Mouse (Mus musculus) testis, adult 2 months (tissue): ENCODE measurements around the gene L3mbtl4. TPM values are rescaled to one million over a fixed set of nuclear protein-coding genes. Genes with fewer than 3 reads are reported as not detected.
"Not testable (repeated sequence)": the region's sequence is repeated elsewhere in the genome, so short reads cannot be mapped to it uniquely, and the experiment has no call there.

Experiments used
- H3K27ac ChIP-seq: fragments of 200-500 bp; 2 replicates; pipeline ENCODE4 v1.5.1; 2012; ENCODE audit warnings: low read depth, low read length; ENCODE audit not compliant: control insufficient read depth, insufficient read depth
- H3K27me3 ChIP-seq: fragments of 200-500 bp; 2 replicates; pipeline ENCODE4 v1.6.1; 2012; ENCODE audit warnings: mild to moderate bottlenecking, low read length, moderate library complexity; ENCODE audit not compliant: control insufficient read depth, insufficient read depth
- H3K36me3 ChIP-seq: fragments of 200-500 bp; 2 replicates; pipeline ENCODE4 v1.6.1; 2012; ENCODE audit warnings: mild to moderate bottlenecking, low read length; ENCODE audit not compliant: control insufficient read depth, insufficient read depth
- H3K4me1 ChIP-seq: fragments of 200-500 bp; 2 replicates; pipeline ENCODE4 v1.6.1; 2012; ENCODE audit warnings: low read length; ENCODE audit not compliant: control insufficient read depth, insufficient read depth
- H3K4me3 ChIP-seq: fragments of 200-500 bp; 2 replicates; pipeline ENCODE4 v1.5.1; 2012; ENCODE audit warnings: low read depth, mild to moderate bottlenecking, low read length, moderate library complexity, mixed read lengths; ENCODE audit not compliant: control insufficient read depth
- CTCF ChIP-seq: fragments of 200-500 bp; IDR thresholded peaks from 2 replicates; pipeline ENCODE4 v1.5.1; 2012; ENCODE audit warnings: low read depth, mild to moderate bottlenecking, inconsistent platforms, low read length, moderate library complexity; ENCODE audit not compliant: control insufficient read depth, insufficient read depth, insufficient replicate concordance
- POLR2A ChIP-seq: fragments of 200-500 bp; IDR thresholded peaks from 2 replicates; pipeline ENCODE4 v1.6.1; 2012; ENCODE audit warnings: low read depth, mild to moderate bottlenecking, inconsistent platforms, low read length, moderate library complexity; ENCODE audit not compliant: control insufficient read depth
- polyA plus RNA-seq: library from polyadenylated mRNA; depleted of rRNA; stranded (reverse); fragments of >200 nt; gene quantifications from 2 replicates; pipeline ENCODE4 v1.2.3, GENCODE M21; 2012

L3mbtl4 gene
- polyA plus RNA-seq, 1 experiment: 9.3 TPM

DNA sequence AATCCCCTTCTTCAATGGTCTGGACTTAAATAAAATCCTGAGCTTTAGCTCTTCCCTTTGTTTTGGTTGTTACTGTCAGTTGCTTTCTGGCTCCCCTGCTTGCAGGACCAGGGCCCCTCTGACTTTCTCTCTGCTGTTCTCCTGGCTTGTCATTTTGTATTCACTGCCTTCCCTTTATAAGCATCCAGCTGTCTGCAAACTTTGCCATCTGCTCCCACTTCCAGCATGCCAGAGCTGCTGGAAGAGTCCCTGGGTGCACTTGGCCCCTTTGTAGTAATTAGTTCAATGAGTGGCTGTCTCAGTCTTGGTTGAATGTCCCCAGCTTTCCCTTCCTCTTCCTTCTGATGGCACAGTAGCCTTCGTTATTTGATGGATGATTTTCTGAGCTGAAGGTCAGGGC, 132.4 kb downstream of the L3mbtl4 start:
- Histone ChIP-seq H3K27me3 (no peaks in the 10 kb centered on the region), H3K4me1 (no peaks in the 10 kb centered on the region), H3K4me3 (no peak overlapping the region), H3K27ac (no peak overlapping the region), H3K36me3 (no peaks in the 10 kb centered on the region)
- TF ChIP-seq POLR2A (no peak), CTCF (no peak)

GRCm38 (mm10) chr17:68407121-68407520, 133.5 kb downstream of the L3mbtl4 start:
- H3K27me3 ChIP-seq, H3K4me3 ChIP-seq, H3K27ac ChIP-seq, H3K4me1 ChIP-seq, H3K36me3 ChIP-seq: not testable (repeated sequence)

DNA sequence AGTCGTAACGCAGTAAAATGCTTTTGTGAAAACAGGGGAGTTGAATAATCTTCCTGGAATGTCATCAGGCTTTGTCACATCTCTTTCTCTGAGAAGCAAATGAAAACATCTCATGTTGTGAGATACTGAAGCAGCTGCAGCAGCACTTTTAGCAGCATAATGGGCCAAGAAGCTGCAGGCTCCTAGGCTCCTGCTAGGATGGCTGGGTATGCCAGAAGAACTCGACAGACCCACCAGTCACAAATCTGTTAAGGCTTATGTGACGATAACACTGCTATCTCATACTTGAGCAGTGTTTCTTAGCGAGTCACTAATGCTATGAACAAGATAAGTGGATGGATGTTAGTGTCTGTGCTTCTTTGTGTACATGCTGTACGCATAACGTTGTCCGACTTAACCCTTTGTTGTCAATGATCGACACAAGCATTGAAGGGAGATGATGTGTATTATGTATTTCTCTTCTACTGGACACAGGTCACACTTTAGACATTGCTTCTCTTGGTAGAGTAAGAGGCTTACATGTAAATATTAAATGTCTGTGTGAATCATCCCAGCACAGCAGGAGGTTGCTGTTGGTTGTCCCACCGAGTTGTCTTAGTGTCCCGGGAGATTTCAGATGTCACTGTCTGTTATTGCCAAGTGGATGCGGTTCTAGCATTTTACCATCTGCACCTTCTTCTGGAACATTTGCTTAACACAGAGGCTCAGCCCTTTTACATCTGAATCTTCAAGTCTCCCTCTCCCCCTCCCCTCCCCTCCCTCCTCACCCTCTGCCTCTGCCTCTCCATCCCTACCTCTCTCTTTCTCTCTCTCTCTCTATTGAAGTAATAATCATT, 149.3 kb downstream of the L3mbtl4 start:
- no peak for TF ChIP-seq CTCF
- Histone ChIP-seq H3K4me3 (no peak overlapping the region), H3K27me3 (no peaks in the 10 kb centered on the region), H3K36me3 (no peaks in the 10 kb centered on the region), H3K4me1 (no peaks in the 10 kb centered on the region), H3K27ac (no peak overlapping the region)

DNA sequence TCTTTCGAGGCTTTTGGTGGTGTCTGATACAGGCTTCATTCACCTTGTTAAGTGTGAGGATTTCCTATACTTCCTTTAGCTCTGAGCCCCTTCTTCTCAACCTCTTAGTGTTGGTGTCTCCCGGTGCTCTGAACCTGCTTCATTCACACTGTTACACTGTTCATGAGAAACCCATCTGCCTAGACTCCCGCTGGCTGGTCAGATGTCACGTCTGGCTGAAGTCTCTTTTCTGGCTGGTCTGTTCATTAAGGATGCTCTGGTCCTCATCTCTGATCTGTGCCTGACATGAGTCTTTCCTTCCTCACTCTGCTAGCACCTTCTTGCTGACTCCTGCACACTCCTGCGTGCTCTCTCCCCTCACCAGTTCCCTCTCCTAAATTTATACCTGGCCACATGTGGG, 160.0 kb downstream of the L3mbtl4 start:
- H3K27ac ChIP-seq: no peak overlapping the region
- no peaks in the 10 kb centered on the region for H3K36me3 ChIP-seq
- no peaks in the 10 kb centered on the region for H3K4me1 ChIP-seq
- H3K4me3 ChIP-seq: no peak overlapping the region
- no peaks in the 10 kb centered on the region for H3K27me3 ChIP-seq
- TF ChIP-seq CTCF: no peak
- TF ChIP-seq POLR2A: no peak

DNA sequence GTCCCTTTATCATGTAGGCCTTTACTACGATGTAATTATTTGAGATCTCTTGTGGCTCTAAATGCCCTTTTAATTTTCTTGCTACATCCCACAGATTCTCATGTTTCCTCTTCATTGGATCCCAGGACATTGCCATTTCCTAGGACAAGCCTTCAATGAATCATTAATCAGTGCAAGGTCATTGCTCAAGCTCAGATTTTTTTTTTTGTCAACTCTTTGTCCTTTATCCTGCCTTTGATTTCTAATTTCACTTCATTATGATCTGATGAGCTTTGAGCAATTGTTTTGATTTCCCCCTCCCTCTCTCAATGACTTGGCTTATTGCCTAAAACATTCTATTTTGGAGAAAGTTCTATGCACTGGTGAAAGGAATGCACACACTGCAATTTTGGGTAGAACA, 177.3 kb downstream of the L3mbtl4 start:
- H3K4me3 ChIP-seq: no peak overlapping the region
- TF ChIP-seq POLR2A: no peak
- TF ChIP-seq CTCF: no peak
- no peak overlapping the region for H3K27ac ChIP-seq

GRCm38 (mm10) chr17:68461471-68461870, 187.9 kb downstream of the L3mbtl4 start:
- Histone ChIP-seq H3K4me1 (no peaks in the 10 kb centered on the region), H3K27ac (no peak overlapping the region)
- TF ChIP-seq POLR2A: no peak
- TF ChIP-seq CTCF: no peak

More for the DNA sequence above, 177.3 kb downstream of the L3mbtl4 start:
- Histone ChIP-seq H3K4me1 (no peaks in the 10 kb centered on the region), H3K36me3 (no peaks in the 10 kb centered on the region), H3K27me3 (no peaks in the 10 kb centered on the region)

GRCm38 (mm10) chr17:68467311-68467710, 193.7 kb downstream of the L3mbtl4 start:
- TF ChIP-seq CTCF (no peak), POLR2A (no peak)
- H3K27ac ChIP-seq: no peak overlapping the region
- H3K4me3 ChIP-seq: no peak overlapping the region
- no peaks in the 10 kb centered on the region for H3K27me3 ChIP-seq
- H3K4me1 ChIP-seq: no peaks in the 10 kb centered on the region
- H3K36me3 ChIP-seq: no peaks in the 10 kb centered on the region

More at GRCm38 (mm10) chr17:68461471-68461870, 187.9 kb downstream of the L3mbtl4 start:
- Histone ChIP-seq H3K27me3 (no peaks in the 10 kb centered on the region), H3K36me3 (no peaks in the 10 kb centered on the region), H3K4me3 (no peak overlapping the region)
